Mouse (Mus musculus) forebrain, embryonic 13.5 days (tissue): ENCODE results near the gene Tmem130. TPM values are rescaled to one million over a fixed set of nuclear protein-coding genes. Genes with fewer than 3 reads are reported as not detected.

Experiments used
- ATAC-seq: fragments of 200-750 bp; cut with Nextera tagmentation; 2 replicates; pipeline ENCODE4 v1.8.0; 2017
- H3K27ac ChIP-seq: fragments of 300-500 bp; sonication (generic); 2 replicates; pipeline ENCODE4 v1.5.1; 2015; ENCODE audit warnings: inconsistent platforms, mild to moderate bottlenecking, moderate library complexity
- H3K27me3 ChIP-seq: fragments of 300-500 bp; sonication (generic); 2 replicates; pipeline ENCODE4 v1.6.1; 2015; ENCODE audit warnings: mild to moderate bottlenecking, inconsistent platforms
- H3K36me3 ChIP-seq: fragments of 300-500 bp; sonication (generic); 2 replicates; pipeline ENCODE4 v1.6.1; 2015; ENCODE audit warnings: mild to moderate bottlenecking, inconsistent platforms; ENCODE audit not compliant: poor library complexity, severe bottlenecking
- H3K4me1 ChIP-seq: fragments of 300-500 bp; sonication (generic); 2 replicates; pipeline ENCODE4 v1.6.1; 2015; ENCODE audit warnings: inconsistent platforms
- H3K4me2 ChIP-seq: fragments of 300-500 bp; sonication (generic); 2 replicates; pipeline ENCODE4 v1.6.1; 2015; ENCODE audit warnings: inconsistent platforms, mild to moderate bottlenecking, moderate library complexity
- H3K4me3 ChIP-seq: fragments of 300-500 bp; sonication (generic); 2 replicates; pipeline ENCODE4 v1.5.1; 2015; ENCODE audit warnings: mild to moderate bottlenecking, inconsistent platforms
- H3K9ac ChIP-seq: fragments of 300-500 bp; sonication (generic); 2 replicates; pipeline ENCODE4 v1.6.1; 2015; ENCODE audit warnings: mild to moderate bottlenecking, inconsistent platforms
- H3K9me3 ChIP-seq: fragments of 300-500 bp; sonication (generic); replicated peaks from 2 replicates; pipeline ENCODE4 v1.6.1; 2016; ENCODE audit warnings: inconsistent platforms
- WGBS: fragments of 180-500 bp; shearing (Covaris S2); methylation state at CpG from one replicate; pipeline ENCODE4 v1.1.7; 2015; 5-methylcytosine and 5-hydroxymethylcytosine counted together
- polyA plus RNA-seq: library from polyadenylated mRNA; unstranded; fragments of >200 nt; fragmentation: Nextera tagmentation; extraction: Ambion mirVana; gene quantifications from 2 replicates; pipeline ENCODE4 v1.2.1, GENCODE M21; 2015

Gene Tmem130
- 79.2 and 94.8 TPM in 2 replicates for polyA plus RNA-seq

- ATAC-seq: peak; percentile 80
These were observed at the start of gene Tmem130 for GRCm38 (mm10) chr5:144761161-144761868. Gene Tmem130 (minus strand): TSS chr5:144761818.

GRCm38 (mm10) chr5:144806931-144807330, 45.3 kb upstream of the Tmem130 start:
- Histone ChIP-seq H3K4me1 (no peaks in the 10 kb centered on the region), H3K9me3 (0 out of 2 replicates have a peak, but pooled peaks cover 5% of the 10 kb centered on the region), H3K4me2 (no peak overlapping the region), H3K27ac (no peak overlapping the region), H3K4me3 (no peak overlapping the region), H3K36me3 (peaks cover 100% of the 10 kb centered on the region), H3K27me3 (no peaks in the 10 kb centered on the region), H3K9ac (no peak overlapping the region)
- no peak for ATAC-seq
- WGBS: 97% methylated on average over 10 of the region's 10 CpGs

More at GRCm38 (mm10) chr5:144761161-144761868, at the start of gene Tmem130:
- Histone ChIP-seq H3K4me2 (peak within 1 kb of the TSS; percentile 67), H3K27ac (peak within 1 kb of the TSS; percentile 33), H3K9me3 (no peaks in the 10 kb centered on the region), H3K36me3 (no peaks in the 10 kb centered on the region), H3K9ac (peak within 1 kb of the TSS; percentile 73), H3K4me3 (peak within 1 kb of the TSS; percentile 51), H3K4me1 (peaks cover 32% of the 10 kb centered on the region), H3K27me3 (peaks cover 26% of the 10 kb centered on the region)
- WGBS: 2% methylated on average over 32 of the region's 38 CpGs

DNA sequence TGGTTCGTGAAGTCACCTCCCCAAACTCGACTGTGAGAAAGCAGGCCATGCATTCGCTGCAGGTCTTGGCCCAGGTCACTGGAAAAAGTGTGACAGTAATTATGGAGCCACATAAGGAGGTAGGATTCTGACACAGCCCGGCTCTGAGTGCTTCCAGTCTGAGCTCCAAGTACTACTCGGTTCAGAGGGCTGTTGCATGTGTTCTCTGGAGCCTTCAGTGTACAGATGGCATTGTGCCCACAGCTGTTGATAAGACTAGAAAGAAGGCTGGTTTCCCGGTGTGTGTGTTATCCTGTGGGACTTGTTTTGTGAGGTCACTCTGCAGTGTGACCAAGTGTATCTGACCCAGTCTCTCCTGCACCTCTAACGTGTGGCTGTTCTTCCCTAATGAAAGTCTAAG, 42.6 kb upstream of the Tmem130 start:
- no peak overlapping the region for H3K9ac ChIP-seq
- WGBS: 93% methylated on average over 7 of the region's 7 CpGs
- H3K4me2 ChIP-seq: no peak overlapping the region
- H3K4me3 ChIP-seq: no peak overlapping the region
- H3K36me3 ChIP-seq: peaks cover 100% of the 10 kb centered on the region
- no peak for ATAC-seq
- no peaks in the 10 kb centered on the region for H3K9me3 ChIP-seq
- H3K27ac ChIP-seq: no peak overlapping the region
- H3K4me1 ChIP-seq: no peaks in the 10 kb centered on the region
- no peaks in the 10 kb centered on the region for H3K27me3 ChIP-seq

DNA sequence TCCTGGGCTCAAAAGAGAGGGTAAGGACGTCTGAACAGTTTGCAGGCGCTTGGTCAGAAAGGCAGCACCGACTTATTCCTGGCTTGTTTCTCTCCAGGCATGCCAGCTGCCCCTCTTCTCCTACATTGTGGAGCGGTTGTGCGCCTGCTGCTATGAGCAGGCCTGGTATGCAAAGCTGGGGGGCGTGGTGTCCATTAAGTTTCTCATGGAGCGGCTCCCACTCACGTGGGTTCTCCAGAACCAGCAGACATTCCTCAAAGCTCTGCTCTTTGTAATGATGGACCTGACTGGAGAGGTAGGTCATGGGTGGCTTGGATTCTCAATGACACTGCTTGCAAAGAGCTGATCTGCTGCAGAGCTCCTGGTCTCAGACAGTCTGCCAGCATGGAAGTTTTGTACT, 41.4 kb upstream of the Tmem130 start:
- H3K36me3 ChIP-seq: peaks cover 100% of the 10 kb centered on the region
- H3K27me3 ChIP-seq: no peaks in the 10 kb centered on the region
- no peak overlapping the region for H3K9ac ChIP-seq
- H3K4me3 ChIP-seq: no peak overlapping the region
- no peak overlapping the region for H3K4me2 ChIP-seq
- no peak for ATAC-seq
- WGBS: 91% methylated on average over 8 of the region's 8 CpGs
- H3K9me3 ChIP-seq: no peaks in the 10 kb centered on the region
- H3K27ac ChIP-seq: no peak overlapping the region
- no peaks in the 10 kb centered on the region for H3K4me1 ChIP-seq

GRCm38 (mm10) chr5:144797116-144797515, 35.5 kb upstream of the Tmem130 start:
- Histone ChIP-seq H3K4me2 (no peak overlapping the region), H3K9me3 (no peaks in the 10 kb centered on the region), H3K4me1 (no peaks in the 10 kb centered on the region), H3K4me3 (no peak overlapping the region), H3K27me3 (no peaks in the 10 kb centered on the region), H3K9ac (no peak overlapping the region), H3K36me3 (peaks cover 100% of the 10 kb centered on the region), H3K27ac (no peak overlapping the region)
- 95% methylated on average over 7 of the region's 7 CpGs for WGBS
- no peak for ATAC-seq

GRCm38 (mm10) chr5:144794687-144795086, 33.1 kb upstream of the Tmem130 start:
- Histone ChIP-seq H3K4me1 (no peaks in the 10 kb centered on the region), H3K4me3 (no peak overlapping the region), H3K9me3 (no peaks in the 10 kb centered on the region), H3K27ac (no peak overlapping the region), H3K36me3 (peaks cover 100% of the 10 kb centered on the region), H3K4me2 (no peak overlapping the region), H3K27me3 (no peaks in the 10 kb centered on the region), H3K9ac (no peak overlapping the region)
- WGBS: 70% methylated on average over 6 of the region's 6 CpGs
- ATAC-seq: no peak

- H3K9ac ChIP-seq: no peak overlapping the region
- no peak overlapping the region for H3K4me3 ChIP-seq
- no peak overlapping the region for H3K27ac ChIP-seq
- H3K4me1 ChIP-seq: no peaks in the 10 kb centered on the region
- no peak overlapping the region for H3K4me2 ChIP-seq
- no peaks in the 10 kb centered on the region for H3K27me3 ChIP-seq
- H3K9me3 ChIP-seq: no peaks in the 10 kb centered on the region
- H3K36me3 ChIP-seq: peaks cover 100% of the 10 kb centered on the region
- no peak for ATAC-seq
- WGBS: 88% methylated on average over 5 of the region's 5 CpGs
These were observed 31.8 kb upstream of the Tmem130 start for GRCm38 (mm10) chr5:144793374-144793773.

DNA sequence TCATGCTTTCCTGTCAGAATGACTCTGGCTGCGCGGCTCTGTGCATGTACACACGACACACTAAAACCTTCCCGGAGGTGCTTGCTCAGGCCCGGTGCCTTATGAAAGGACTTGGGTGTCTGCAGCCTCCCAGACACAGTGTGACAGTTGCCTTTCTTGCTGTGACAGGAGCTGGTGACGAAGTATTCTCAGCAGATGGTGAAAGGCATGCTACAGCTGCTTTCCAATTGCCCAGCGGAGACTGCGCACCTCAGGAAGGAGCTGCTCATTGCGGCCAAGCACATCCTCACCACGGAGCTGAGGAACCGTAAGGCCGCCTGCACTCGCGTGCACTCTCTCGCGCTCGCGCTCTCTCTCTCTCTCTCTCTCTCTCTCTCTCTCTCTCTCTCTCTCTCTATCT, 24.8 kb upstream of the Tmem130 start:
- 99% methylated on average over 18 of the region's 18 CpGs for WGBS
- Histone ChIP-seq H3K36me3 (peaks cover 100% of the 10 kb centered on the region), H3K4me2 (no peak overlapping the region), H3K4me1 (no peaks in the 10 kb centered on the region), H3K4me3 (no peak overlapping the region), H3K9ac (no peak overlapping the region), H3K27me3 (no peaks in the 10 kb centered on the region), H3K9me3 (no peaks in the 10 kb centered on the region), H3K27ac (no peak overlapping the region)
- ATAC-seq: no peak

GRCm38 (mm10) chr5:144780654-144781053, 19.0 kb upstream of the Tmem130 start:
- 88% methylated on average over 8 of the region's 8 CpGs for WGBS

DNA sequence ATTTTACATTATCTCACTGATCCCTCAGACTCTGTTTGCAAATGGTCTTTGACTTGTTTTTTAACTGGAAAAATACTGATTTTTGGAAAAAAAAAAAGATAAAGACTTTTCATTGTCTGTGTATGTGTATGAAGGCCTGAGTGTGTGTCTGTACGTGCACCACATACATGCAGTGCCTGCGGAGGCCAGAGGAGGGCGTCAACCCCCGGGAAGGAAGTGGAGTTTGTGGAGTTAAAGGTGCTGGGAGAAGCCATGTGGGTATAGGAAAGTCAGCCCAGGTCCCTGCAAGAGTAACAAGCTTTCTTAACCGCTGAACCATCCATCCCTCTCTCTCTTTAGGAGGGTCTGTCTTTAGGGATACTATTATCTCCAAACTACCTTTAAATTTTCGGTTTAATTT, 11.6 kb upstream of the Tmem130 start:
- no peaks in the 10 kb centered on the region for H3K27me3 ChIP-seq
- ATAC-seq: no peak
- peaks cover 69% of the 10 kb centered on the region for H3K36me3 ChIP-seq
- no peak overlapping the region for H3K4me2 ChIP-seq
- 93% methylated on average over 6 of the region's 6 CpGs for WGBS
- H3K9me3 ChIP-seq: no peaks in the 10 kb centered on the region
- no peak overlapping the region for H3K27ac ChIP-seq
- H3K4me1 ChIP-seq: peaks cover 17% of the 10 kb centered on the region
- H3K4me3 ChIP-seq: no peak overlapping the region
- no peak overlapping the region for H3K9ac ChIP-seq

More at GRCm38 (mm10) chr5:144780654-144781053, 19.0 kb upstream of the Tmem130 start:
- no peaks in the 10 kb centered on the region for H3K27me3 ChIP-seq
- H3K36me3 ChIP-seq: peaks cover 98% of the 10 kb centered on the region
- no peaks in the 10 kb centered on the region for H3K9me3 ChIP-seq
- ATAC-seq: no peak
- no peak overlapping the region for H3K27ac ChIP-seq
- H3K9ac ChIP-seq: no peak overlapping the region
- H3K4me3 ChIP-seq: no peak overlapping the region
- H3K4me1 ChIP-seq: no peaks in the 10 kb centered on the region
- no peak overlapping the region for H3K4me2 ChIP-seq

- H3K36me3 ChIP-seq: peaks cover 33% of the 10 kb centered on the region
- peak overlapping the region; percentile 94 for H3K9ac ChIP-seq
- peak overlapping the region; percentile 81 for H3K4me3 ChIP-seq
- peak overlapping the region; percentile 95 for H3K27ac ChIP-seq
- ATAC-seq: peak; percentile 22; the same call in 1 of the 2 replicates
- peak overlapping the region; percentile 83 for H3K4me2 ChIP-seq
- peaks cover 17% of the 10 kb centered on the region for H3K4me1 ChIP-seq
- no peaks in the 10 kb centered on the region for H3K9me3 ChIP-seq
- 33% methylated on average over 8 of the region's 8 CpGs for WGBS
- H3K27me3 ChIP-seq: 0 out of 2 replicates have a peak, but pooled peaks cover 3% of the 10 kb centered on the region
These were observed 7.5 kb upstream of the Tmem130 start for GRCm38 (mm10) chr5:144769067-144769482.

DNA sequence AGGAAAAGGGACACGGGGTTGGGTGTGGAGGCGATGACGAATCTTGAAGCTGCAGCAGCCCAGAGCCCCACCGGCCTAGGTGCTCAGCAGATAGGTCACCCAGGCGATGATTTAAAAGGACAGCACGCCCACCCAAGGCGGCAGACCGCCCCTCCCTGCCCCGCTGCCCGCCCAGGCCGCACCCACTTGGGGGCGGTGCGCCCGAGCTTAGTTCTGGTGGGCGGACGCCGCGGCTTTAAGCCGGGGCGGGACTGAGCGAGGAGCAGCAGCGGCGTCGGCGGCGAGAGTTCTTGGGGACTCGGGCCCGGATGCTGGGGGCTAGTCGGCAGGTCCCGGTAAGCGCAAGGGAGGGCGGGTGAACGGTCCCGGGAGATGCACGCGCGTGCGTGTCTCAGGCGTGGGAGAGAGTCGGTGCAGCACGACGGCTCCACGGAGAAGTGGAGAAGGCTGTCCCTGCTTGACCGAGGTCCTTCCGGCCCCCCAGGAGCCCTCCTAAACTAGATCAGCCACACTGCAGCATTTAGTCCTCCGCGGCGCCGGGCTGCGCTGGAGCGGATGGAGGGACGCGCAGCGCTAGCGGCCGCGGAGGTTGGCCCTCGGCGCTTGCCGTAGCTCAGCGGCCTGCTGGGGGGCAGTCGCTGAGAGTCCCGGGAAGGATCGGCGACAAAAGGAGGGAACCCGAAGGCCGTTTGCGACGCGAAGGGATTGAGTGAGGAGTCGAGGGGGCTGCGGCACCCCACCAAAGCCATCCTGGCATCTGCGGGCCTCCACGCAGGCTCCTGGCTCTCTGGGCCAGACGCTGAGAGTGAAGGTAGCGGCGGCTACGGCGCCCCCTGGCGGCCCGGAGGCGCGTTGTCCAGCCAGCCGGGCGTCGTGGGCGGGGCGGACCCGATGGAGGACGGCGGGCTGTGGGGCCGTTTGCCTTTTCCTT, 6.6 kb upstream of the Tmem130 start:
- Histone ChIP-seq H3K36me3 (peaks cover 26% of the 10 kb centered on the region), H3K4me2 (peak overlapping the region; percentile 83), H3K9ac (peak overlapping the region; percentile 94), H3K9me3 (no peaks in the 10 kb centered on the region), H3K4me1 (peaks cover 17% of the 10 kb centered on the region), H3K27ac (peak overlapping the region; percentile 95), H3K4me3 (peak overlapping the region; percentile 81), H3K27me3 (0 out of 2 replicates have a peak, but pooled peaks cover 3% of the 10 kb centered on the region)
- under 1% methylated on average over 88 of the region's 92 CpGs for WGBS
- peak; percentile 92 for ATAC-seq
